Mouse (Mus musculus) kidney, postnatal 25 days (tissue): ENCODE measurements around the gene Kcnk4.
A peak's percentile ranks its signal among the peaks of the same experiment; 100 is the strongest.

ENCODE experiments used
- DNase-seq, 2 experiments: peaks; one replicate each; pipeline ENCODE4 v3.0.0; 2021; ENCODE audit warnings: mixed read lengths in 2 of 2

Kcnk4 gene

DNA sequence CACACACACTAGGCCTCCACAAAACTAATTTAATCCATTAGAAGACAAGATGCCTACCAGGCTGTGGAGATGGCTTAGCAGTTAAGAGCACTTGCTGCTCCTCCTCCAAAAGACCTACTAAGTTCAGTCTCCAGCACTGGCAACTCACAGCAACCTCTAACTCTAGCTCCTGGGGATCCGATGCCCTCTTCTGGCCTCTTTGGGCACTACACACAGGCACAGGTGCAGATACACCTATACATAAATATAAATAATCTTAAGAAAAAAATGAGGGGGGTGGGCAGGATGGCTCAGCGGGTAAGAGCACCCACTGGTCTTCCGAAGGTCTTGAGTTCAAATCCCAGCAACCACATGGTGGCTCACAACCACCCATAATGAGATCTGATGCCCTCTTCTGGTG, 2.0 kb upstream of the Kcnk4 start:
- peak; percentile 40 to 57 for DNase-seq

DNA sequence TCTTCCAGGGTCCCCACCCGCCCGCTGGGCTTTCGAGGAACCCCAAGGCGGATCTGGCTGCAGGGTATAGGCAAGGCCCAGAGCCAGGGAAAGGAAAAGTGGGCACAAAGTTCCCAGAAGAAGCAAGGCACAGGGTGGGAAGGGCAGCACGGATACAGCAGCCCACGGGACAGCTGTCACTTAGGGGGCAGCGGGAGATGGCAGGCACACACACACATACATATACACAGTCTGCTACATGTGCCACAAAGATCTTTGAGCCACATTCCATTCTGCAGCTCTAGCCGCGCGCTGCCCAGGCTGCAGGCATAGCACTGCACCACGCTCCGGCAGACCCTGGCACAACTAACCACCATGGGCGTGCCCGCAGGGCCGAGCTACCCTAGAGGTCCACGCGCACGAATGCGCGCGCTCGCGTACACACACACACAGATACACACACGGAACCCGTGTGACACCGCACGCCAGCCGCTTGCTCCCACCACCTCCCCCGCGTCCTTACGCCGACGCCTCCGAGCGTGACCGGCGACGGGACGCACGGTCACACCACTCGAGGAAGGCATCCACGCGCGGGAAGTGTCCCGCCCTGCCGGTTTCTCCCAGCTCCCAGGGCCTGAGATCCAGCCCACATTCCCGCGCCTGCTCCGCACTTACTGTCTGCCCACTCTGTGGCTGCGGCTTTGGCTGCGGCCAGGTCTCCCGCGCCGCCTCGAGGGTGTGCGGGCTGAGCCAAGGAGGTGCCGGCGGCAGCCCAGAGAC, 700 bp downstream of the Kcnk4 start:
- DNase-seq: peak; percentile 39 to 67

DNA sequence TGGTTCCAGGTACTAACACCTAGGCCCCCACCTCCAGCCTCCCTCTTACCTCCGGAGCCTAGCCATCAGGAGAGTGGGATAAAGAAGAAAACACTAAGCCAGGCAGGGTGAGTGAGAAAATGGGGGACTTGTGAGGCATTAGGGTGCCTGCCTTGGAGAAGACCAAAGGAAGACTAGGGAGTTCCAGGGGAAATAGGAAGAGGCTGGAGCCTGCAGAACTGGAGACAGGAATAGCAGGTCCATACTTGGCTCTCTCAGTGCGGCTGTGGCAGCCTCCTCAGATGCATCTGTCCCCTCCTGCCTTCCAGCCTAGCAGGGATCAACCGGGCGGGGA, 1.2 kb downstream of the Kcnk4 start:
- no peak for DNase-seq

DNA sequence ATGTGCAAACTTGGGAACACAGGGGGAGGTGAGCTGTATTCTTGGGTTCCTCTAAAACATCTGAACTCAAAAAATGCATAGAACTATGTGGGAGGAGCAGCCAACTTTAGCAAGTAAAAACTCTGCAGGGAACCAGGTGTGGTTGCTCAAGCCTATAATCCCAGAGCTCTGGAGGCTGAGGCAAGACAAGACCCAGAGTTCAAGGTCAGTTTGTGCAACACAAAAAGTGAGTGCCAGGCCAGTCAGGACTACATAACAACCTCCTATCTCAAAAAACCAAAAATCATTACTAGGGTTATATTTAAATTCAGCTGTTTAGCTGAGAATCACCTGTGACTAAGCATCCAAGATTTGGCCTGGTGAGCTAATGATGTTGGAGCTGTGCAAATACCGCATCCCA, 2.3 kb downstream of the Kcnk4 start:
- DNase-seq: no peak

DNA sequence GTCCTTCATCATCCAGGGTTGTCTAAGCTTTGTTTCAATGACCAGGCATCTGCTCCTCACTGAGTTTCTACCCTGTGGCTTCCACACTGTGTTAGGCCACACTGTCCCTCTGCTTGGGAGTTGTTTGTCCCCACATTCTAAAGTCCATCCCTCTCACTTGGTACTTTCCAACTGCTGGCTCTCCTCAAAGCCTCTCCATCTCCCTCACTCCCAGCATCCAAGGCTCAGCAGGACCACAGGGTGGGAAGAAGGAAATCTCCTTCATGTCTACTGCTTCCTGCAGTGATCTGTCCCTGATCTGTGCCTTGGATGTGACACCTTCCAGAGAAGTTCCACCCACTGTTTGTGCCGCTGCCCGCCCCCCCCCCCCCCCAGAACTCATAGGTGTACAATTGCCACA, 3.3 kb downstream of the Kcnk4 start:
- no peak for DNase-seq

DNA sequence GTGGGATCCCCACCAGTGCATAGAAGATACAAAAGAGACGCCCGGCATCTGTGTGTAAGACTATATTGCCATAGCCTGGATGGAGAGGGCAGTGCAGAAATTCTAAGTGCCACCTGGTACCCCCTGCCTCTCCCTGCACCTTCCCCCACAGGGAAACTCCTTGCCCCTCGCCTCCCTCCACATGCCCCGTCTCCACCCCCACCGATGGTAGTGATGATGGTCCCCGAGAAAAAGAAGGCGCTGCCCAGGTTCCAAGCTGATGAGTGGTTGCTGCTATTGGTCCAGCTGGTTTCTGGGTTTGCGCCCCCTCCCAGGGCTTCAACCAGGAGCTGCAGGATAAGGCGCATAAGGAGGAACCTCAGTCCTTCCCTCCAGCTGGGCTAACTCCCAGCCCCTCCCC, 6.2 kb downstream of the Kcnk4 start:
- no peak for DNase-seq

DNA sequence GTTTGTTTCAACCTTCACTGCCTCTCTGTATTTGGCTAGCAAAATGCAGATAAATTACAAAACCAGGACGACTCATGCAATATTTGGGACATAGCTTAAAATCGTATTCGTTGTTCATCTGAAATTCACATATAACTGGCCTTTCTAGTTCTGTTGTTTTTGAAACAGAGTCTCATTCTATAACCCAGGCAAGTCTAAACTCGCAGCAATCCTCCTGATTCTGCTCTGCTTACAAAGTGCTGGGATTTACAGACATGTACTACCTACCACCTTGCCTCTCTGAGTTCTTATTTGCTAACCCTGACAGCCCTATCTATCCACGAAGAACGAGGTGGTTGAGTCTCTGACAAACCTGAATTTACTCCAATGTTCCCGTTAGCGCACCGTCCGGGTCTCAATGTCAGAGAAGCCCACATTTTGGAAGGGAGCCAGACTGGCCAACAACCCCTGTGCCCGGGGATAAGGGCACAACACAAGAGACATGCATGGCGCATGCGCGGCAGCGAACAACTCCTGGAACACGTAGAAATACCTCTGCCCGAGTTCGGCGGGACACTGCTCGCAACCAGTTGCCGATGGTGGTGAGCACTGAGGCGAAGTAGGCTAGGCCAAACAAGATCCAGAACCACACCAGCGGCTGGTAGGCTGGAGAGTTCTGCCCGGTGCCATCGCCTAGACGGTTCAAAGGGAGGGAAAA, 7.6 kb downstream of the Kcnk4 start:
- DNase-seq: peak; percentile 67 to 87

DNA sequence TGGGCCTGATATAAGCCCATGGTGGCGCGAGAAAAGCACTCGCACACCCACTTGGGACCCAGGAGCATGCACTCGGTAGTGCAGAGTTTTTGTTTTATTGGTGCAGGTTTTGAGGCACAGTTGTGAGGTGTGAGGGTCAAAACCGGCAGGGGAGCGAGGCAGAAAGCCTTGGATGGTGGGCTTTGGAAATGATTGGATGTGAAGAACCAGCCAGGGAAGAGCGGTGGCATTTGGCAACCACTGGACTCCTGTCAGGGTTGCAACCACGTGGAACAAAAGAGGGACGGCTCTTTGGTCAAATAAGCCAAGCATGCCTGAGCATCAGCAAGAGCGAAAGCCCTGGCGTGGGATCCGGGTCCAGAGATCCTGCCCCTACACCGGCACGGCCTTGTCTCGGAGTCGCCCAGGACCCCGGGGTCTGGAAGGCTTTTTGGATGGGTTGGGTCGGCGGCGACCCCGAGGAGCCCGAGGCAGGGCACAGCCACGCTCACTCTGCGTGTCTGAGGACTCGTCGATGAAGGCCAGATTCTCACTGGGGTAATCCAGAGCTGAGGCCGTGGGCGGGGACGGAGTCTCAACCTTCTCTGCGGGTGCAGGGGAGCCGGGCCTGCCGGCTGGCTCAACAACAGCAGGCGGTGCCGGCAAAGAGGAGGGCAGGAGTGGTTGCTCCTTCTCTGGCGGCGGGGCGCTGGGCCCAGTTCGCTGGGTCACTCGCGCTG, 8.5 kb downstream of the Kcnk4 start:
- peak in 1 of 2 experiments; percentile 64 for DNase-seq

DNA sequence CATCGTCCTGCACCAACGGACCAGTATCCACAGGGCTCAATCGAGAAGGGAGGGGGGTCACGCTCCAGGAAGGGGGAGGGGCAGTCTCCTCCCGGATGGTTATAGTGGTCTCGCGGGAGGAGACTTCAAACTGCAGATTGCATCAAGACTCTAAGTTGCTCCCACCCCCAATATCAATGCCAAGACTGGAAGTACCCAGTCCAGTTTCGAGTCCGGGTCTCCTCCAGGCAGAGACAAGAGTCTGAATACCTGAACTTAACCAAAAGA, 9.1 kb downstream of the Kcnk4 start, which contains the start of gene Catsperz:
Gene Catsperz (minus strand): TSS at position 74 of the 267 bp plus-strand sequence.
- peak in 1 of 2 experiments; percentile 49 for DNase-seq

DNA sequence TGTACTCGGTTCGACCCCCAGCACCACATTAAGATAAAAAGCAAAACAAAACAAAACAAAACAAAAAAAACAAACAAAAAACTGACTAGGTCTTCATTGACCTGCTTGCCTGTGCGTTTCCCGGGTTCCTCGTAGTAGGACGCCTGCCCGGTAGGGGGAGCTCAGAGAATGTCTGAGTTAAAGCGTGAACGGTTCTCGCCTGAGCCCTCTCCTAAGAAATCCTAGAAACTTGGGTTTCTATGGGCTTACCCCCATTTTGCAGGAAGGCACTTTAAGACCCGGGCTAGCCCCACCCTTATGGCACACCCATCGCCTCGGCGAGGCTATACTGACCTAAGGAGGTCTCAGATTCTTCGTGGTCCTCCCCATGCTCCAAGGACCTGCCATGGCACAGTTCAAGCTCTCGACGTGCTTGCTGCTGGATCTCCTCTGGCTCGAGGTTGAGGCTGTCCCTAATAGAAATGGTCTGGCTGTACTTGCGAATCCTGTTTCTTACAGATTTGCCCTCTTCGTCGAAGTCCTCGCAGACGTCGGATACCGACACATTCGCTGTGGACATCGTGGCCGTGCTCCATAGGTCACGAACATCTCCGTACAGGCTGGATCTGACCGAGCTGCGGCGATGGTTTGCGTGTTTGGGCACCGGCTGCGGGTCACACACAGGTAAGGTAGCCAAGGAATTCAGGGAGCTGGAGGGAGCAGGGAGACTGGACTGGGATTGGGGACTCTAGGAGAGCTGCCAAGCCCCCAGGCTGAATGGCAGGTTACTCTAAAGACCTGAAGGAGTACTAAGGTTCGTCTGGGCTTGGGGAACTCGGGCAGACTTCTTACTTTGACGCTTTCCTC, 9.6 kb downstream of the Kcnk4 start:
- peak; percentile 90 to 96 for DNase-seq

DNA sequence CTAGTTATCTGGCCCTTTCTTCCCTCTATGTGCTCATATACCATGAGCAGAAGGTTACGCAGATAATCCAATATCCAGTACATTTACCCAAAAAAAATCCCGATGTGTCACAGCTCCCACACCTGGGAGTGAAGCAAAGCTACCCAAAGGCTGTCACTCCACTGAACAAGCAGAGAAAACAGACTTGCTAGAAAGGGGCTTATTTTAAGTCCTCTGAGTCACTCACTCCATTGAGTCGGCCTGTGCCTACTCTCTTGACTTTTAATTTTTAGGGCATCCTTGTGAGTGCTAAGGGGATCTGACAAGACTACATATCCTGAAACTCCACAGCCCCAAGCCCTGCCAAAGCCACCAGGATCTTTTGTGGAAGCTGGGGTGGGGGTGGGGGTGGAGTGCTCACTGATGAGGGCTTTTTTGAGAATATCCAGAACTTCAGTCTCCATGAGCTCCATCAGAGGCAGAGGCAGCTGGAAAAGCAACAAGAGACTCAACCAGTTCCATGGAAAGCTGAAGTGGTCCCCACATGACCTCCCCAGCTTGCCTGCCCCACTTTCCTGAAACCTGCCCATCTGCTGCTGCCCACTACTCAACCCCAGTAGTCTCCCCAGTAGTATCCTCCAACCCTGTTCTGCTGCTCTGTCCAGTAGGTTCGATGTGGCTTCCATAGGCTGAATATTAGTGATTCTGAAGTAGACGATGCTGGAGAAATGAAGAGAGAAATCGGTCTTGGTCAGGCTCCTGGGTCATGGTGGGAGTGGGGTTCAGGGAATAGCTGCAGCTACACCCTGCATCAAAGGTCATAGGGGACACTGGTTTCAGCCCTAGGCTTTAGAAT, 11.2 kb downstream of the Kcnk4 start:
- DNase-seq: no peak

DNA sequence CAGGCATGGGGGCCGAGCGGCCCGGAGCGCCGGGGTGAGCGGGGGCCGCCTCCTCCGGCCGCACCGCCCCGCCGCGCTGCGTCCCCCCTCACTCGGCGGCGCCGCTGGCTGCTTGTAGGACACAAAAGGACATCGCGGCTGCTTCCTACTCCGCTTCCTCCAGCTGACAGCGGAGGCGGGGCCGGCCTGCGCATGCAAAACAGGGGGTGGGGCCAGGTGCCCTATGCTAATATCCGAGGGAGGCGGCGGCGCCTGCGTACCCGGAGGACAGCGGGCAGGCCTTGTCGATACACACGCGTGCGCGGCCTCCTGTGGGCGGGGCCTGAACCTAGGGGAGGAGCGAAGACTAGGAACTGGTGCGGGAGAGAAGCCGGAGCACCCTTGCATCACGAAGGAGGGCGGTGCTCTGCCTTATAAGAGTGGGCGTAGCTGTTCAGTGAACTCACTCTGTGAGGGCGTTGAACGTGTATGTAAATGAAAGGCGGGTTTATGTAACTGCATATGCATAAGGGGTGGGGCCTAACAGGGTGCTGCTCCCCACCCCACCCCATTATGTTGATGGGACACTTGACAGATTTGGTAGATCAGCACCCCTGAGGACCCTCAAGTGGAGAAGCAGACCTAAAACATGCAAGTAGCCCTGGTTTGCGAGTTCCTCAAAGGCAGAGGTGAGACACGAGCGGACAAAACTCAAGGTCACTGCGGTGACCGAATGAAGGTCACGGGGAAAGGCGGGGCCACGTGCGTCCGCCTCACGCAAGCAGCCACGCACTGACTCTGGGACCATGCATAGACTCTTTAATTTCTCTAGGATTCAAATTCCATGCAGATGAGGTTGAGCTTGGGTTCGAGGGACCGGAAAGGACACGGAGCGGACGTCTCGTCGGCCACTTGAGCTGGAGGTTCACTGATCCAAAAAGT, 12.4 kb downstream of the Kcnk4 start, which contains the start of gene Esrra:
Gene Esrra (minus strand): TSS at position 167 of the 921 bp plus-strand sequence.
- peak; percentile 100 for DNase-seq

DNA sequence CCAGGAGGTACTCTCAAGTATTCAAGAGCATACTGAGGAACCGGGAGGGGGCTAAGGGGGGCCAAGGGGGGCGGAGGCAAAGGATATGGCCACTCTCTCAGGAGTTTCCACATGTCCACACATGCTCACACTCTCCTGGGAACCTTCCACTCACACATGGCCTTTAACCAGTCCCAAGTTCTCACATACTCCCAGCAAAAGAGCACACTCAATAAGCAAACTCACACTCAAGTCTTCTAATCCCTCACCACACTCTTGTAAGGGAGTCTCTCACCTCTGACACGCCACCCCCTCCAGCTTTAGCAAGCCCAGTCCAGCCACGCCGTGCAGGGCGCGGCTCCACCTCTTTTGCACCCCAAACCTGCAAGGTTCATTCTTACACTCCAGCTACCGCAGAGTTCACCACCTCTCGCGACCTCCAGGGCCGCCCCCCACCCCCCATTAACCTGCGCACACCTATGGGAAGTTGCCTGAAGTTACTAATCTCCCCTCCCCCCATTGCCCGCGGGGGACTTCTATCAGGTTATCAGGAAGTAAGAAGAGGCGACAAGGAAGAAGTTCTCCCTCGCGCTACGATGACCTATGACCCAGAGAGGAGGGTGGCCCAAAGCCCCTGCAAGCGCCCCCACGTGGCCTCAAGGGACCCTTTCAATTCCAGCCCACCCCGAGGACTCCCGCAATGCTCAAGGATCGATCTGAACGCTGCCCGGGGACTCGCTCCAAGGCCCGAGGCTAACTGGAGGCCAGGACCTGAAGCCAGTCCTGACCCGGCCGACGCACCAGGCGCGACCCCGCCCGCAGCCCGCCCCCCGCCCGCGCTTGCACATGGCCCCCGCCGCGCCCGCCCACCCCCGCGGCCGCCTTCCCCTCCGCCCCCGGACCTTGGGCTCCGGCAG, 13.3 kb downstream of the Kcnk4 start:
- DNase-seq: peak; percentile 63 to 81

DNA sequence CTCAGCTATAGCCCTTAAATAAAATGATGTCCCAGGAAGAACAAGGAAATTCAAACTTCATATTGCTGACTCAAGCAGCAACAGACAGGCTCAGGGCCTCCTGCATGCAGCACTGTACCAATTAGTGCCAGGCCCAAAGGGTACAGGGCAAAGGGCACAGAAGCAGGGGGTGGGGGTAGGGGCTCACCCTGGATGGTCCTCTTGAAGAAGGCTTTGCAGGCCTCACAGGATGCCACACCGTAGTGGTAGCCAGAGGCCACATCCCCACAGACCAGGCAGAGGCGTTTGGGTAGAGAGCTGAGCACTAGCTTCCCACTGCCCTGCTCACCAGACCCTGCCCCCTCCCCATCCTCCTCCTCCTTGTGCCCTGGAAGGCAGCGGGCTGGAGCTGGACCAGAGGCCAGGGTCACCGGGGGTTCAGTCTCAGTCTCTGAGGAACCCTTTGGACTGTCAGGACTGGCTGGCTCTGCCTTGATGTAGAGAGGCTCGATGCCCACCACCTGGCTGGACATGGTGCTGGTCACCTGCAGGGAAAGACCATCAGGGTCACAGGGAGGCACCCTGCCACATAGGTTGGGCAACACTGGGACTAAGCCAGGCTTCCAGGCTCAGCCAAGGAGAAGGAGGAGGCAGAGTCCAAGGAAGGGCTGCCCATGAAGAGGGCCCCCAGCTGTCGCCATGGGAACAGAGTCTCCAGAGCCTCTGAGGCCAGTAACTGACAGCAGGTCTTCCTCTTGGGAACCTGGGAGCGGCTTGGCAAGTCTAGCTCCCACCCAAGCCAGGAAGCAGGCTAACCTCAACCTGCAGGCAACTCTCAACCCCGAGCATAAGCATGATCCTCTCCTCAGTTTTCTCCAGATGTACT, 14.2 kb downstream of the Kcnk4 start:
- DNase-seq: peak; percentile 79 to 94

DNA sequence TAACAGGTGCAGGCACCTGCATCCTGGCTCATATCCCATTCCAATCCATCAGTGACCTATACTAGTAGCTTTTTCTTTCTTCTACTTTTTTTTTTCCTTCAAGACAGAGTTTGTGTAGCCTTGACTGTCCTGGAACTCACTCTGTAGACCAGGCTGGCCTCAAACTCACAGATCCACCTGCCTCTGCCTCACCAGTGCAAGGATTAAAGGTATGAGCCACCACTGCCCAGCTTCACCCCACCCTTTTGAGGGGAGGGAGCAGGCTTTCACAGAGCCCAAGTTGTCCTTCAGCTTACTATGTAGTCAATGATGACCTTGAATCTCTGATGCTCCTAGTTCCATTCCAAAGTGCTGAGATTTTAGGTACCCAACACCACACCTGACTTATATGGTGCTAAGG, 14.9 kb downstream of the Kcnk4 start:
- DNase-seq: no peak

DNA sequence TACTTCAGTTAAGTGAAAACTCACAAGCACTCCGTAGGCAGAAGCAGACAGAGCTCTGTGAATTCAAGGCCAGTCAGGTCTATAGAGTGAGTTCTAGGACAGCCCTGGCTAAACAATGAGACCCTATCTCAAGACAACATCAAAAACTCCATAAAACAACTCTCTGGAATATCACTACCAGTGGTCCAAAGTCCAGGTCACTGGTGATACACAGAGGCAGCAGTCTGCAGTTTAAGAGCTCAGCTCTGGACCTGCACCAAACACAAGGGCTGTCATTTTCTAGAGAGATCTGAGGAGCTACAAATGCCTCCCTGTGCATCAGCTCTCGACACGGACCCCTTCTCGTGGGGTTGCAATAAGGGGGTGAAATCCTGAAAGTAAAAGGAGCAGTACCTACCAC, 16.0 kb downstream of the Kcnk4 start:
- DNase-seq: no peak

DNA sequence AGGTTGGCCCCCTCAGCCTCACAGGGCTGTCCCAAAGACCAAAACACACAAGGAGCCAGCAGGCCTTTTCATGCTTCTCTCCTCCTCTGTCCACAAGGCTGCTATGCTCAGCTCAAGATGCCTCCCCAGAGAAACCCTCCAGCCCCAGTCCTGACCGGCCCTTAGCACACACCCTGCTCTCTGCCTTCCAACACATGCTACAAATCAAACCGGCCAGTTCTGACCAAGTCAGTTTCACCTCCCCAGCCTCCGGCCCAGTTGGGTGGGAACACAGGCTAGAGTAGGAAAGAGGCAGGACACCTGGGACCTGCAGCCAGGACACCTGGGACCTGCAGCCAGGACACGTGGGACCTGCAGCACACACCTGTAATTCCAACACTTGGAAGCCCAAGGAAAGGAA, 17.8 kb downstream of the Kcnk4 start:
- peak in 1 of 2 experiments; percentile 48 for DNase-seq

DNA sequence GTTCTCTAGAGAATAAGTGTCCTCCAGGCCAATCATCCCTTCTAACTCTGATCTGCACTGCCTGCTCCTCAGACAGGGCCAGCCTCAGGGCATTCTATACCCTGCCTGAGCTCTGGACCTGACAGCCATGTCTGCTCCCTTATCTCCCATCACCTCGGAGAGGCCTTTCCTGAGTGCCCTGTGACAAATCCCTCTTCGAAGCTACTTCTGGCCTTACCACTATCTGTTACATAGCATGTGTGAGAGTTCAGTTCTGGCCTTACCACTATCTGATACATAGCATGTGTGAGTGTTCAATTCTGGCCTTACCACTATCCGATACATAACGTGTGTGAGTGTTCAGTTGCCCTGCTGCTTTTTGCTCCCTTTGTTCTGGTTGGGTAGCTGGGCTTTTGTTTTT, 19.0 kb downstream of the Kcnk4 start:
- DNase-seq: peak in 1 of 2 experiments; percentile 23

DNA sequence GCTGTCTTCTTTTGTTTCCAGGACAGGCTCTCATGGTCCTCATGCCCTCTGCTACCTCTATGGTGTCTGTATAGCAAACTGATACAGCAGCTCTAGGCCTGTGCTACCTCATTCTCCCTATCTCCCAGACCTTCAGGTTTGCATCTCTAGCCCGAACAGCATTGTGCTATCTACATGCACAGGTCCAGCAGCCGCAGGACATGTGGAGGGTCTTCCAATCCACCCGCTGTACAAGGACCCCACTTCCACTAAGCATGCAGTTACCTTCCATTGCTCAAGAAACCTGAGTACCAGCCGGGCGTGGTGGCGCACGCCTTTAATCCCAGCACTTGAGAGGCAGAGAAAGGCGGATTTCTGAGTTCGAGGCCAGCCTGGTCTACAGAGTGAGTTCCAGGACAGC, 19.8 kb downstream of the Kcnk4 start:
- DNase-seq: peak in 1 of 2 experiments; percentile 31
